Mouse (Mus musculus): ENCODE results near the gene Rbbp8nl. TPM values are rescaled to one million over a fixed set of nuclear protein-coding genes. Genes with fewer than 3 reads are reported as not detected.
"Not testable (repeated sequence)": the region's sequence is repeated elsewhere in the genome, so short reads cannot be mapped to it uniquely, and the experiment has no call there.

Rbbp8nl gene
- polyA plus RNA-seq, 1 experiment from 2014 or later, result not detected

DNA sequence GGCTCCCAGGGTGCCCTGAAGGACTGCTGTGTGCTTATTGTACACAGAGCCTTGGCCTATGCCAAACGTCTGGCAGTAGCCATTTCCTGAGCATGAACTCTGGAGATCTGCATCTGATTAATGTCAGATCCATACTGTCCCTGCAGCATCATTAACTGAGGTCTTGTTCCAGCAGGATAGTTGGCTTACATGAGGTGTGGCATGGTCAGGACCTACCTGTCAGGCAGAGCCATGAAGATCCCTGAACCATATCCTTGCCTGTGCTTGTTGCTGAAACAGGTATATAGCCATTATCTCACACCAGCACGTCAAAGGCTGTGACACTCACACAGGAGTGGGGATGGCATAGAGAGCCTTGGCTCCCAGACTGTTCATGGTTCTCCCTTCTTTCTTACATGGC, 21.7 kb downstream of the Rbbp8nl start:
- Histone ChIP-seq H3K4me3 (ENCODE audit: low read depth, low read length) (no peak overlapping the region), H3K9me3 (ENCODE audit: control insufficient read depth, low read length) (no peaks in the 10 kb centered on the region), H3K4me2 (ENCODE audit: low read depth, low read length) (no peak overlapping the region), H3K27me3 (ENCODE audit: control insufficient read depth, insufficient read depth, low read length) (no peaks in the 10 kb centered on the region), H3K36me3 (ENCODE audit: control insufficient read depth, insufficient read depth, low read length) (peaks cover 7% of the 10 kb centered on the region), H3K9ac (replicated peaks; ENCODE audit: low read depth, low read length) (no peak overlapping the region), H3K4me1 (ENCODE audit: control insufficient read depth, insufficient read depth, low read length) (peaks cover 11% of the 10 kb centered on the region), H3K27ac (ENCODE audit: low read depth, low read length) (no peak overlapping the region)
- no peak for ATAC-seq (ENCODE audit: low read depth)
- 52% methylated on average over 2 of the region's 2 CpGs for WGBS

GRCm38 (mm10) chr2:180262891-180263290, 26.8 kb downstream of the Rbbp8nl start:
- Histone ChIP-seq H3K4me2 (ENCODE audit: low read depth, low read length) (no peak overlapping the region), H3K36me3 (ENCODE audit: control insufficient read depth, insufficient read depth, low read length) (peaks cover 41% of the 10 kb centered on the region), H3K27ac (ENCODE audit: low read depth, low read length) (no peak overlapping the region), H3K4me1 (ENCODE audit: control insufficient read depth, insufficient read depth, low read length) (peaks cover 8% of the 10 kb centered on the region), H3K4me3 (ENCODE audit: low read depth, low read length) (no peak overlapping the region), H3K27me3 (ENCODE audit: control insufficient read depth, insufficient read depth, low read length) (no peaks in the 10 kb centered on the region), H3K9me3 (ENCODE audit: control insufficient read depth, low read length) (no peaks in the 10 kb centered on the region), H3K9ac (replicated peaks; ENCODE audit: low read depth, low read length) (no peak overlapping the region)
- WGBS, result 90% methylated on average over 10 of the region's 10 CpGs
- no peak for ATAC-seq (ENCODE audit: low read depth)

DNA sequence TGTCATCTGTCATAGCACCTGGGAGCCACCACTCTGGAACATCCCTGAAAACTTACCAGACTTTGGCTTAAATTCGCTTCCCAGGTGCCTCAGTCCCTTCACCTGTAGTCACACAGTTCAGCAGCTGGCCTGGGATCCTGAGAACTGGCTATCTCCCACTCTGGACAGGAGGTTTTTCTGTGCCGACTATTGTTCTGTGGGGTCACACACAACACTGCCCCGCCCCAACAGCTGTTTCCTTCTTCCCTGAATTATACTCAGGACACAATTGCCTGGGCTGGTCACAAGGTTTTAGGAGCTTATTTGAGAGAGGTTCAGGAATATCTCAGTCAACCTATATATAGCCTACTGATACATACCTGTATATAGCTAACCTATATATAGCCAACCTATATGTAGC, 27.2 kb downstream of the Rbbp8nl start:
- Histone ChIP-seq H3K27me3 (ENCODE audit: control insufficient read depth, insufficient read depth, low read length) (no peaks in the 10 kb centered on the region), H3K4me3 (ENCODE audit: low read depth, low read length) (no peak overlapping the region), H3K27ac (ENCODE audit: low read depth, low read length) (no peak overlapping the region), H3K9ac (replicated peaks; ENCODE audit: low read depth, low read length) (no peak overlapping the region), H3K4me1 (ENCODE audit: control insufficient read depth, insufficient read depth, low read length) (peaks cover 9% of the 10 kb centered on the region), H3K36me3 (ENCODE audit: control insufficient read depth, insufficient read depth, low read length) (peaks cover 41% of the 10 kb centered on the region), H3K9me3 (ENCODE audit: control insufficient read depth, low read length) (no peaks in the 10 kb centered on the region), H3K4me2 (ENCODE audit: low read depth, low read length) (no peak overlapping the region)
- WGBS, result 82% methylated on average over 3 of the region's 3 CpGs
- no peak for ATAC-seq (ENCODE audit: low read depth)

GRCm38 (mm10) chr2:180261901-180262300, 27.8 kb downstream of the Rbbp8nl start:
- Histone ChIP-seq H3K27ac (ENCODE audit: low read depth, low read length) (no peak overlapping the region), H3K9me3 (ENCODE audit: control insufficient read depth, low read length) (no peaks in the 10 kb centered on the region), H3K4me3 (ENCODE audit: low read depth, low read length) (no peak overlapping the region), H3K4me1 (ENCODE audit: control insufficient read depth, insufficient read depth, low read length) (peaks cover 9% of the 10 kb centered on the region), H3K27me3 (ENCODE audit: control insufficient read depth, insufficient read depth, low read length) (no peaks in the 10 kb centered on the region), H3K9ac (replicated peaks; ENCODE audit: low read depth, low read length) (no peak overlapping the region), H3K4me2 (ENCODE audit: low read depth, low read length) (no peak overlapping the region), H3K36me3 (ENCODE audit: control insufficient read depth, insufficient read depth, low read length) (peaks cover 41% of the 10 kb centered on the region)
- no peak for ATAC-seq (ENCODE audit: low read depth)
- 94% methylated on average over 7 of the region's 7 CpGs for WGBS

DNA sequence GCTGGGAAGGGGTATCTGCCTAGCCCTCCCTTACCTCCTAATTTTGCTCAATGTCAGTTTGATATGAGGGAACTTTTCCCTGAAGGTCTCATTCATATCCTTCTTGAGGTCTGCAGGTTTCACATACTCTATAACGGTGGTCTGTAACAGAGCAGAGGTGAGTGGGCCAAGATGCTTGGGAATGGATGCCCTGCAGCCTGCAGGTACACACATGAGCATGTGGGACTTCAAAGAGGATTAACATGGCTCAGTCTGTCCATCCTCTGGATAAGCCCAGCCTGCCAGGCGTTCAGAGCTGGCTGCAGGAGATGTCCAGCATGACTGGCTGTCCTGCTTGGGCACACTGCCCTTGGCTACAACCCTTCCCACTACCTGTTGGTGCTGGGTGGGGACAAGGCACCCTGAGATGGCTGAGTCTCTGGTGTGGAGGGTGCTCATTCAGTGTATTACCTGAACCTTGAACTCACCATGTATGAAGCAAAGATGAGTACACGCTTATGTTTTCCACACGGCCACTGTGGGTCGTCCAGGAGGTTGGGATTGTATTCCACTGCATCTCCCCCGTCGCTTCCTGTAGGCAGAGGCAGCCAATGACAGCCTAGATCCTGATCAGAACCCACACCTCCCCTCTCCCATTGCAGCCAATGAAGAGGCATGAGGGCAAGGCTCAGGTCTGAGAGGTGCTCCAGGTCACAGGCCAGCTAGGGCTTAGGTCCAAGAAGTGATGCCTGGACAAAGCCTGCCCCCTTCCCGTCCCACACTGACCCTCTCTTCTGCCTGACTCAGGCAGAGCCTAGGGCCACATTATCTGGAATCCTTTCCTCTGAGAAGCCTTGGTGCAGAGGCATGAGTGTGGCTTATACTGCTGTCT, 28.8 kb downstream of the Rbbp8nl start:
- Histone ChIP-seq H3K27me3 (ENCODE audit: control insufficient read depth, insufficient read depth, low read length) (no peaks in the 10 kb centered on the region), H3K4me3 (ENCODE audit: low read depth, low read length) (no peak overlapping the region), H3K36me3 (ENCODE audit: control insufficient read depth, insufficient read depth, low read length) (peaks cover 41% of the 10 kb centered on the region), H3K9ac (replicated peaks; ENCODE audit: low read depth, low read length) (no peak overlapping the region), H3K4me1 (ENCODE audit: control insufficient read depth, insufficient read depth, low read length) (peaks cover 15% of the 10 kb centered on the region), H3K4me2 (ENCODE audit: low read depth, low read length) (no peak overlapping the region), H3K9me3 (ENCODE audit: control insufficient read depth, low read length) (no peaks in the 10 kb centered on the region), H3K27ac (ENCODE audit: low read depth, low read length) (no peak overlapping the region)
- 68% methylated on average over 8 of the region's 8 CpGs for WGBS
- ATAC-seq (ENCODE audit: low read depth), result no peak

DNA sequence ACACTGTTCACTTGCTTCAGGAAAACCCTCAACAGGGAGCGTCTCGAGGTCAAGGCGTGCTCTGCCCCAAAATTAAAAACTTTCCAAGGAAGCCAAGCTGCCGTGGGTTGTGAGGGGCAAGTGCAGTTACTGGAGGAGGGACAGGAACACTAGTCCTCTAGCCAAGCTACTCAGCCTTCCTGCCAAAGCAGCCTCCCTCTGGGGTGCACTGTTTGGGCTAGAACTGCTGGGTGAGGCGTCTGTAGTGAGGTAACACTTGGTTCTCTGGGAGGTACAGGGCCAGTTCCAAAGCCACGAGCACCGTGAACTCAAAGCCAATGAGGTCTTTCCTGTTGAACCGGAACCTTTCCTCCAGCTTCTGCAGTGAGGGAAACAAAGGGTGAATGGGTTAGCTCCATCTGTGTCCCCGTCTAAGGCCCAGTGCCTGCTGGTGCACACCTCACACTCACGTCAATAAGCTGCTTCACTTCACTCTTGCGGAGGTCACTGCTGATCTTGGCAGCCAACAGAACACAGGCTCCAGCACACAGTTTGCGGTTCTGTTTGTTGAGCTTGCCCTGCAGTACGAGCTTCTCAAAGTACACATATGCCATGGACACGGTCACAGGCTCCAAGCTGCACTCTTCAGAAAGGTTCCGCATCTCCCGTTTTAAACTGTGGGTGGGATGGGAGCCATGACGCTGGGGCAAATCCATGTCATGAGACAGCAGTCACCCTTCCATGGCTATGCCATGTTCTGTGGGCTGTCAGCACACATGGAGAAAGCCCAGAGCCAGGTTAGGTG, 29.7 kb downstream of the Rbbp8nl start:
- H3K9ac ChIP-seq (replicated peaks; ENCODE audit: low read depth, low read length); ATAC-seq (ENCODE audit: low read depth): not testable (repeated sequence)

GRCm38 (mm10) chr2:180258951-180259484, 30.7 kb downstream of the Rbbp8nl start:
- not testable (repeated sequence) for H3K9ac ChIP-seq (replicated peaks; ENCODE audit: low read depth, low read length); H3K9me3 ChIP-seq (ENCODE audit: control insufficient read depth, low read length); H3K27ac ChIP-seq (ENCODE audit: low read depth, low read length); H3K27me3 ChIP-seq (ENCODE audit: control insufficient read depth, insufficient read depth, low read length); H3K4me3 ChIP-seq (ENCODE audit: low read depth, low read length); ATAC-seq (ENCODE audit: low read depth); H3K4me2 ChIP-seq (ENCODE audit: low read depth, low read length)
- Histone ChIP-seq H3K36me3 (ENCODE audit: control insufficient read depth, insufficient read depth, low read length) (peaks cover 41% of the 10 kb centered on the region), H3K4me1 (ENCODE audit: control insufficient read depth, insufficient read depth, low read length) (peaks cover 17% of the 10 kb centered on the region)
- WGBS, result 86% methylated on average over 10 of the region's 10 CpGs

More for the DNA sequence above, 29.7 kb downstream of the Rbbp8nl start:
- not testable (repeated sequence) for H3K9me3 ChIP-seq (ENCODE audit: control insufficient read depth, low read length); H3K27me3 ChIP-seq (ENCODE audit: control insufficient read depth, insufficient read depth, low read length); H3K27ac ChIP-seq (ENCODE audit: low read depth, low read length); H3K4me3 ChIP-seq (ENCODE audit: low read depth, low read length); H3K4me2 ChIP-seq (ENCODE audit: low read depth, low read length)
- Histone ChIP-seq H3K36me3 (ENCODE audit: control insufficient read depth, insufficient read depth, low read length) (peaks cover 41% of the 10 kb centered on the region), H3K4me1 (ENCODE audit: control insufficient read depth, insufficient read depth, low read length) (peaks cover 17% of the 10 kb centered on the region)
- 77% methylated on average over 17 of the region's 17 CpGs for WGBS

GRCm38 (mm10) chr2:180257963-180258865, 31.5 kb downstream of the Rbbp8nl start:
- Histone ChIP-seq H3K9ac (replicated peaks; ENCODE audit: low read depth, low read length) (peak overlapping the region; percentile 79), H3K4me1 (ENCODE audit: control insufficient read depth, insufficient read depth, low read length) (peaks cover 17% of the 10 kb centered on the region), H3K4me3 (ENCODE audit: low read depth, low read length) (peak overlapping the region; percentile 78), H3K27ac (ENCODE audit: low read depth, low read length) (peak overlapping the region; percentile 81), H3K36me3 (ENCODE audit: control insufficient read depth, insufficient read depth, low read length) (peaks cover 35% of the 10 kb centered on the region), H3K9me3 (ENCODE audit: control insufficient read depth, low read length) (no peaks in the 10 kb centered on the region), H3K4me2 (ENCODE audit: low read depth, low read length) (peak overlapping the region; percentile 93), H3K27me3 (ENCODE audit: control insufficient read depth, insufficient read depth, low read length) (no peaks in the 10 kb centered on the region)
- ATAC-seq (ENCODE audit: low read depth), result no peak
- WGBS, result 54% methylated on average over 11 of the region's 11 CpGs

Measured in neural tube, embryonic 14.5 days (tissue).